Mouse (Mus musculus): ENCODE data around the gene Unk. TPM values are rescaled to one million over a fixed set of nuclear protein-coding genes. Genes with fewer than 3 reads are reported as not detected.

Unk gene
- polyA plus RNA-seq, 1 experiment from 2014 or later, result 40.4 TPM

DNA sequence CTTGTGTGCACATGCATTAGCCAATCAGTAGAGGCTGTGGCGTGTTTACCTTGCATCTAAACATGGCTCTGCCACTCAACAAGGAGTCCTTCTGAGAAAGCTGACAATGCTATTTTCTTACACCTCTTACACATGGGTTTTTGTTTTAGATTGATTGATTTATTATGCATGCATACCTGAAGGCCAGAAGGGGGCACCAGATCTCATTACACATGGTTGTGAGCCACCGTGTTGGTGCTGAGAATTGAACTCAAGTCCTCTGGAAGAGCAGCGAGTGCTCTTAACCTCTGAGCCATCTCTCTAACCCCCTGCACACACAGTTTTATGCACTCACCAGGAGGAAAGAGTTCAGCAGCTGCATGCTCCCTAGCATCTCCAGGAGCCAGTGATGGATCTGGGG lies 27.2 kb upstream of the Unk start:
- no peak for ATAC-seq (replicated peaks)
- Histone ChIP-seq H3K4me2 (replicated peaks) (no peak overlapping the region), H3K27ac (replicated peaks) (no peak overlapping the region), H3K36me3 (no peaks in the 10 kb centered on the region), H3K4me1 (peaks cover 14% of the 10 kb centered on the region), H3K9ac (replicated peaks) (no peak overlapping the region), H3K4me3 (no peak overlapping the region), H3K27me3 (no peaks in the 10 kb centered on the region; the same call in 1 of the 2 replicates), H3K9me3 (no peaks in the 10 kb centered on the region)
- 93% methylated on average over 3 of the region's 3 CpGs for WGBS

GRCm38 (mm10) chr11:116004186-116004823 lies 25.8 kb upstream of the Unk start:
- Histone ChIP-seq H3K4me2 (replicated peaks) (peak overlapping the region; percentile 62), H3K36me3 (no peaks in the 10 kb centered on the region), H3K9ac (replicated peaks) (no peak overlapping the region; the same call in 1 of the 2 replicates), H3K4me1 (peaks cover 14% of the 10 kb centered on the region), H3K9me3 (no peaks in the 10 kb centered on the region), H3K27ac (replicated peaks) (no peak overlapping the region), H3K27me3 (no peaks in the 10 kb centered on the region; the same call in 1 of the 2 replicates), H3K4me3 (peak overlapping the region; percentile 38)
- ATAC-seq (replicated peaks), result no peak
- WGBS, result 37% methylated on average over 8 of the region's 8 CpGs

GRCm38 (mm10) chr11:116004840-116005700 lies 25.1 kb upstream of the Unk start:
- H3K9ac ChIP-seq (replicated peaks), result peak overlapping the region; percentile 33
- 0 out of 2 replicates have a peak overlapping the region, but pooled peaks have one; percentile 4 for H3K27ac ChIP-seq (replicated peaks)
- H3K4me2 ChIP-seq (replicated peaks), result peak overlapping the region; percentile 62
- H3K4me1 ChIP-seq, result peaks cover 11% of the 10 kb centered on the region
- H3K27me3 ChIP-seq, result no peaks in the 10 kb centered on the region
- peak overlapping the region; percentile 38 for H3K4me3 ChIP-seq
- no peaks in the 10 kb centered on the region for H3K36me3 ChIP-seq
- peak; percentile 55; the same call in 1 of the 2 replicates for ATAC-seq (replicated peaks)
- no peaks in the 10 kb centered on the region for H3K9me3 ChIP-seq
- 6% methylated on average over 54 of the region's 54 CpGs for WGBS

- no peaks in the 10 kb centered on the region for H3K27me3 ChIP-seq
- no peaks in the 10 kb centered on the region for H3K9me3 ChIP-seq
- H3K4me2 ChIP-seq (replicated peaks), result peak overlapping the region; percentile 62; the same call in 1 of the 2 replicates
- H3K4me1 ChIP-seq, result peaks cover 11% of the 10 kb centered on the region
- H3K27ac ChIP-seq (replicated peaks), result no peak overlapping the region
- no peak for ATAC-seq (replicated peaks)
- 68% methylated on average over 9 of the region's 9 CpGs for WGBS
- H3K36me3 ChIP-seq, result no peaks in the 10 kb centered on the region
- no peak overlapping the region for H3K4me3 ChIP-seq
- H3K9ac ChIP-seq (replicated peaks), result peak overlapping the region; percentile 33; the same call in 1 of the 2 replicates
Measured at GRCm38 (mm10) chr11:116005701-116006419, 24.3 kb upstream of the Unk start.

DNA sequence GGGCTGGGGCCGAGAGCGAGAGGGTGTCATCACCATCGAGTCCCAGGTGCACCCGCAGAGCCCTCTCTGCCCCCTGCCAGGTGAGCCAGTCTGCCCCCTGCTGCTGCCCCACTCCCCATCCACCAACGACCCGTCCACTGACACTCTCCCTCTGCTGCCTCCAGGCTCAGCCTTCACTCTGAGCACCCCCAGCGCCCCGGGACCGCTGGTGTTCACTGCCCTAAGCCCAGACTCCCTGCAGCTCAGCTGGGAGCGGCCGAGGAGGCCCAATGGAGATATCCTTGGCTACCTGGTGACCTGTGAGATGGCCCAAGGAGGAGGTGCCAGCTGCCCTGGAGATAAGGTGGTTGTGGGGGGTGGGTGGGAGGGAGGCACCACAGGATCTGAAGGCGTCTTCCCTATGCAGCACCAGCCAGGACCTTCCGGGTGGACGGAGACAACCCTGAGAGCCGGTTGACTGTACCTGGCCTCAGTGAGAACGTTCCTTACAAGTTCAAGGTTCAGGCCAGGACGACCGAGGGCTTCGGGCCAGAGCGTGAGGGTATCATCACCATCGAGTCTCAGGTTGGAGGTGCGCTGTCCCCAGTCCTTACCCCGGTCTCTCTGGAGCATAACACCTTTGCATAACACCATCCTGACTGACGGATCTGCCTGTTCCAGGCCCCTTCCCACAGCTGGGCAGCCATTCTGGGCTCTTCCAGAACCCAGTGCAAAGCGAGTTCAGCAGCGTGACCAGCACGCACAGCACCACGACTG lies 22.8 kb upstream of the Unk start:
- H3K9ac ChIP-seq (replicated peaks), result no peak overlapping the region
- no peak overlapping the region for H3K4me3 ChIP-seq
- H3K27me3 ChIP-seq, result no peaks in the 10 kb centered on the region
- peaks cover 23% of the 10 kb centered on the region for H3K4me1 ChIP-seq
- no peak overlapping the region for H3K27ac ChIP-seq (replicated peaks)
- no peak overlapping the region for H3K4me2 ChIP-seq (replicated peaks)
- H3K36me3 ChIP-seq, result no peaks in the 10 kb centered on the region
- no peaks in the 10 kb centered on the region for H3K9me3 ChIP-seq
- no peak for ATAC-seq (replicated peaks)
- 89% methylated on average over 28 of the region's 28 CpGs for WGBS

- Histone ChIP-seq H3K27me3 (no peaks in the 10 kb centered on the region), H3K9ac (replicated peaks) (no peak overlapping the region), H3K9me3 (no peaks in the 10 kb centered on the region), H3K4me2 (replicated peaks) (no peak overlapping the region), H3K27ac (replicated peaks) (no peak overlapping the region), H3K4me1 (peaks cover 33% of the 10 kb centered on the region), H3K4me3 (no peak overlapping the region), H3K36me3 (no peaks in the 10 kb centered on the region)
- WGBS, result 88% methylated on average over 11 of the region's 11 CpGs
- no peak for ATAC-seq (replicated peaks)
Measured at GRCm38 (mm10) chr11:116008411-116008810, 21.7 kb upstream of the Unk start.

DNA sequence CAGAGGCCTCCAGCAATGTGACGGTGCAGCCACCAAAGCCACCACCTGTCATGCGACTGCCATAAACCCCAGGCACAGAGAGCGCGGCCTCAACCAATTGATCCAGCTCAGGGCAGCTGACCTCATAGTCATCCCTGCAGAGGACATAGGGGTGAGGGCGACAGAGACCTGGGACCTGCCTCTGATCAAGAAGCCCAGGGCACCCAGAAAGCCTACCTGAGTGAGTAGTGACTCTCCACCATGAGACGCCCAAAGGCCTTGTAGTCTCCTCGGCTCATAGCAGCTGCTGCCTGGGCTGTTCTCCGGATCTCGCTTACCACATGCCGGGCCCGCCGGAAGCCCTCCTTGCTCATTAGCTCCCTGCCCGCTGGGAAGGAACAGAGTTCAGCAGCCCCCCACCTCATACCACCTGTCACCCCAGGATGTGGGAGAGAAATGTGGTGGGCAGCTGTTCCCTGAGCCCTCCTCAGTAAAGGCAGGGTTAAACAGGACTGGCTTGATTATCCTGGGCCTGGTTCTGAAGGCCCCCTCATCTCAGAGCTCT lies 21.2 kb upstream of the Unk start:
- no peak overlapping the region for H3K4me3 ChIP-seq
- no peak overlapping the region for H3K9ac ChIP-seq (replicated peaks)
- H3K4me1 ChIP-seq, result peaks cover 33% of the 10 kb centered on the region
- WGBS, result 86% methylated on average over 13 of the region's 13 CpGs
- H3K27ac ChIP-seq (replicated peaks), result 0 out of 2 replicates have a peak overlapping the region, but pooled peaks have one; percentile 4
- no peak for ATAC-seq (replicated peaks)
- no peaks in the 10 kb centered on the region for H3K27me3 ChIP-seq
- no peaks in the 10 kb centered on the region for H3K9me3 ChIP-seq
- H3K36me3 ChIP-seq, result no peaks in the 10 kb centered on the region
- no peak overlapping the region for H3K4me2 ChIP-seq (replicated peaks)

- H3K9me3 ChIP-seq, result no peaks in the 10 kb centered on the region
- no peak overlapping the region for H3K4me3 ChIP-seq
- H3K4me1 ChIP-seq, result peaks cover 30% of the 10 kb centered on the region
- H3K4me2 ChIP-seq (replicated peaks), result no peak overlapping the region
- no peaks in the 10 kb centered on the region for H3K27me3 ChIP-seq
- H3K36me3 ChIP-seq, result no peaks in the 10 kb centered on the region
- 0 out of 2 replicates have a peak overlapping the region, but pooled peaks have one; percentile 4 for H3K27ac ChIP-seq (replicated peaks)
- ATAC-seq (replicated peaks), result no peak
- no peak overlapping the region for H3K9ac ChIP-seq (replicated peaks)
- WGBS, result 80% methylated on average over 11 of the region's 11 CpGs
Measured at GRCm38 (mm10) chr11:116009661-116010060, 20.5 kb upstream of the Unk start.

DNA sequence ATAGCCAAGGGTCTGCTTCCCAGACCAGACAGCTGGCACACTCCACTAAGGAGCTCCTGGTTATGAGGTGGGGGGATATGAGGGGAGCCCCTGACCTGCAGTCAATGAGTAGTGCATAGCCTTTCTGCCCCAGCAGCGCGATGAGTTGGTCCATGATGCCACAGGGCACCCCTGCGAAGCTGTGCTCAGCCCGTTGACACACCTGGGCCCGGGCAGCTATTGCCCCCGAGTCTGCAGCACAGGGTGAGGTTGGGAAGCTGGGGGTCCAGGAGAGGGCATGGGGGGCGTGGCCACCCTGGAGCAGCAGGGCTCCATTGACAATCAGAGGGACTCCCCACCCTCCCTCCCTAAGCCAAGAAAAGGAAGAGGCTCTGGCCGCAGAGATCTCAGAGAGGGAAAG lies 20.0 kb upstream of the Unk start:
- no peak overlapping the region for H3K4me3 ChIP-seq
- H3K27ac ChIP-seq (replicated peaks), result no peak overlapping the region
- no peaks in the 10 kb centered on the region for H3K27me3 ChIP-seq
- H3K9ac ChIP-seq (replicated peaks), result no peak overlapping the region
- 89% methylated on average over 8 of the region's 8 CpGs for WGBS
- no peak overlapping the region for H3K4me2 ChIP-seq (replicated peaks)
- no peaks in the 10 kb centered on the region for H3K9me3 ChIP-seq
- ATAC-seq (replicated peaks), result no peak
- no peaks in the 10 kb centered on the region for H3K36me3 ChIP-seq
- peaks cover 25% of the 10 kb centered on the region for H3K4me1 ChIP-seq

- H3K4me1 ChIP-seq, result peaks cover 22% of the 10 kb centered on the region
- H3K9me3 ChIP-seq, result no peaks in the 10 kb centered on the region
- H3K36me3 ChIP-seq, result no peaks in the 10 kb centered on the region
- no peak overlapping the region for H3K9ac ChIP-seq (replicated peaks)
- ATAC-seq (replicated peaks), result no peak
- H3K27me3 ChIP-seq, result no peaks in the 10 kb centered on the region
- no peak overlapping the region for H3K4me2 ChIP-seq (replicated peaks)
- H3K4me3 ChIP-seq, result no peak overlapping the region
- H3K27ac ChIP-seq (replicated peaks), result no peak overlapping the region
- 91% methylated on average over 5 of the region's 5 CpGs for WGBS
Measured at GRCm38 (mm10) chr11:116010948-116011347, 19.2 kb upstream of the Unk start.

Data from forebrain, embryonic 15.5 days (tissue).